Mouse (Mus musculus): ENCODE results near the gene Tcap. TPM values are rescaled to one million over a fixed set of nuclear protein-coding genes. Genes with fewer than 3 reads are reported as not detected.

Gene Tcap
- polyA plus RNA-seq, 1 experiment, result not detected

DNA sequence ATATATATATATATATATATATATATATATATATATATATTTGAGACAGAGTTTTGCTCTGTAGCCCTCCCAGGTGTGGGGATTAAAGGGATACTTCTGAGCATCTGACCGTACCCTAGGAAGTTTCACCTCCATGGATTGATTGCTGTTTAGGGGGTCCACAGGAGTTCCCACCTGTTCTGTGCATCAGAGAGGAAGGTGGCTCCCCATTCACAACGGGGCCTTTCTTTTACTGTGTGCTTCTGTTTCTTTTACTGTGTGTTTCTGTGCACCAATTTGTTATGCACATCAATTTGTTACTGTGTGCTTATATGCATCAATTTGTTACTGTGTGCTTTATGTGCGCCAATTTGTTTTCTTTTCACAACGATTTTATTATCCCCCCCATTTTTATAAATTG lies 42.4 kb upstream of the Tcap start:
- TF ChIP-seq GATA1 (IDR thresholded peaks at IDR 0.05; ENCODE audit: low read length) (no peak), TAL1 (IDR thresholded peaks at IDR 0.05; ENCODE audit: low read length) (no peak)

GRCm38 (mm10) chr11:98342000-98342945 lies 41.3 kb upstream of the Tcap start:
- no peaks in the 10 kb centered on the region for H3K36me3 ChIP-seq (ENCODE audit: control insufficient read depth)

More for the DNA sequence above, 42.4 kb upstream of the Tcap start:
- Histone ChIP-seq H3K4me1 (ENCODE audit: control insufficient read depth) (peaks cover 7% of the 10 kb centered on the region), H3K27me3 (ENCODE audit: control insufficient read depth) (peaks cover 88% of the 10 kb centered on the region), H3K9me3 (ENCODE audit: control insufficient read depth, low read length) (no peaks in the 10 kb centered on the region), H3K4me3 (replicated peaks) (no peak overlapping the region), H3K36me3 (ENCODE audit: control insufficient read depth) (no peaks in the 10 kb centered on the region)

DNA sequence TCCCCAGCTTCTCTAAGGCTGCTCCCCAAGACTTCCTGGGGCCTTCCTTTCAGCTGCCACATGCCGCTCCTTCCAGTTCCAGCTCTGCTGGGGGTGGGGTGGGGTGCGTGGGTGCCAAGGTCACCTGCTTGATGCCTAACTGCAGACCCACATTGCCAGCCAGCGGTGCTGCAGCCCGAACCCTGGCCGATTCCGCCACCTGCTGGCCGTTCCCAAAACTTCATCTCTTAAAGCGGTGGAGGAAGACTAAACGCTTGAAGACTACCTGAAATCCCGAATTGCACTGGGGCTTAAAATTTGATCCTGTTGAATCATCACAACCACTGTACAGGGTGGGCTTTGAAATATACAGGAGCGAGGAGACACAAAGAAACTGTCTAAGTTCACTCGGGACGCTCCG lies 38.4 kb upstream of the Tcap start:
- H3K4me3 ChIP-seq (replicated peaks), result no peak overlapping the region
- H3K4me1 ChIP-seq (ENCODE audit: control insufficient read depth), result peaks cover 7% of the 10 kb centered on the region
- no peaks in the 10 kb centered on the region; the same call in 1 of the 2 replicates for H3K9me3 ChIP-seq (ENCODE audit: control insufficient read depth, low read length)
- peaks cover 88% of the 10 kb centered on the region for H3K27me3 ChIP-seq (ENCODE audit: control insufficient read depth)
- TF ChIP-seq GATA1 (IDR thresholded peaks at IDR 0.05; ENCODE audit: low read length) (no peak), TAL1 (IDR thresholded peaks at IDR 0.05; ENCODE audit: low read length) (no peak)
- no peaks in the 10 kb centered on the region for H3K36me3 ChIP-seq (ENCODE audit: control insufficient read depth)

More at GRCm38 (mm10) chr11:98342000-98342945, 41.3 kb upstream of the Tcap start:
- no peak for TF ChIP-seq GATA1 (IDR thresholded peaks at IDR 0.05; ENCODE audit: low read length)
- Histone ChIP-seq H3K4me3 (replicated peaks) (no peak overlapping the region), H3K27me3 (ENCODE audit: control insufficient read depth) (peaks cover 88% of the 10 kb centered on the region), H3K4me1 (ENCODE audit: control insufficient read depth) (peaks cover 7% of the 10 kb centered on the region), H3K9me3 (ENCODE audit: control insufficient read depth, low read length) (no peaks in the 10 kb centered on the region)

GRCm38 (mm10) chr11:98346168-98346567 lies 37.4 kb upstream of the Tcap start:
- Histone ChIP-seq H3K36me3 (ENCODE audit: control insufficient read depth) (no peaks in the 10 kb centered on the region), H3K4me3 (replicated peaks) (no peak overlapping the region), H3K27me3 (ENCODE audit: control insufficient read depth) (peaks cover 90% of the 10 kb centered on the region), H3K9me3 (ENCODE audit: control insufficient read depth, low read length) (no peaks in the 10 kb centered on the region; the same call in 1 of the 2 replicates), H3K4me1 (ENCODE audit: control insufficient read depth) (peaks cover 7% of the 10 kb centered on the region)
- TF ChIP-seq TAL1 (IDR thresholded peaks at IDR 0.05; ENCODE audit: low read length) (no peak), GATA1 (IDR thresholded peaks at IDR 0.05; ENCODE audit: low read length) (no peak)

- H3K4me3 ChIP-seq (replicated peaks), result no peak overlapping the region
- no peaks in the 10 kb centered on the region; the same call in 1 of the 2 replicates for H3K9me3 ChIP-seq (ENCODE audit: control insufficient read depth, low read length)
- TF ChIP-seq TAL1 (IDR thresholded peaks at IDR 0.05; ENCODE audit: low read length), result no peak
- no peak for TF ChIP-seq GATA1 (IDR thresholded peaks at IDR 0.05; ENCODE audit: low read length)
- H3K4me1 ChIP-seq (ENCODE audit: control insufficient read depth), result peaks cover 4% of the 10 kb centered on the region
- no peaks in the 10 kb centered on the region for H3K36me3 ChIP-seq (ENCODE audit: control insufficient read depth)
- peaks cover 90% of the 10 kb centered on the region for H3K27me3 ChIP-seq (ENCODE audit: control insufficient read depth)
These were observed 36.1 kb upstream of the Tcap start for GRCm38 (mm10) chr11:98347385-98348082.

DNA sequence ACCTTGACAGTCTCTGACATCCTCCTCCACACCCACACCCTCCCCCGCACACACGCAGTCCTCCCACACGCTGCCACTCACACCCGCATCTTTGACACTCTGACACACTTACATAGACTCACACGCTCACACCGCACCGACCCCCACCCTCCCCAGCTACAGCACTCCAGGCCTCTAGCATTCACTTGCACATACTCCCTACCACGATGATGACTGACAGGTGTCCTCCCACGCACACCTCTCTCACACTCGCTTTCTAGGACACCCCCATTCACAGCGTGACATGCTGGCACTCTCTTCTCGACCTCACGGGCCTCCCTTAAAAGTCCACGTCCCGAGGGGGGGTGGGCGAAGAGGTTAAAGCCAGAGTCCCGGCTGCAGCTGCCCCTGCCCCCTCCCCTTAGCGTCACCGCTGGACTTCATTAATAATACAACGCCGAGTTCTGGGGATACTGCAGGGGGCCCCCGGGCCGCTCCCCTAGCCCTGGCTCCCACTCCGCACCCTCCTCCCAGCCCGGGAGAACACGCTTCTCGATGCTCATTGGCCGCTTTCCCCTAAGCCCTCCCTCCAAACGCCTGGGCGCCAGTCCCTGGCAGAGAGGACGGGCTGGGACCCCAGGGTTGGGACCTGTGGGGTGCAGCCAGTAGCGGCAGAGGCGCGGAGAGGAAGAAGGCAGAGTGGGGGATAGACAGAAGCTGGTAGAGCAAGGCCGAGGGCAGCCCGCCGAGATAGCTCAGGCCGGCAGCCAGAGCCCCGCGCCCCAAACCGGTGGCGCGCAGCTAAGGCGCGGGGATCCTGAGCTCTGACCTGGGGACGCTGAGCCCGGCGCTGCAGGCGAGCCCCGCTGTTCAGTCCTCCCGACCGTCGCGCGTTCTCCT lies 35.3 kb upstream of the Tcap start, which contains the start of gene Ppp1r1b:
Gene Ppp1r1b (plus strand): TSS at position 322 of the 879 bp plus-strand sequence.
- Histone ChIP-seq H3K27me3 (ENCODE audit: control insufficient read depth) (peaks cover 93% of the 10 kb centered on the region), H3K9me3 (ENCODE audit: control insufficient read depth, low read length) (no peaks in the 10 kb centered on the region; the same call in 1 of the 2 replicates), H3K4me1 (ENCODE audit: control insufficient read depth) (no peaks in the 10 kb centered on the region), H3K4me3 (replicated peaks) (no peak within 1 kb of the TSS), H3K36me3 (ENCODE audit: control insufficient read depth) (no peaks in the 10 kb centered on the region)
- TF ChIP-seq TAL1 (IDR thresholded peaks at IDR 0.05; ENCODE audit: low read length) (no peak), GATA1 (IDR thresholded peaks at IDR 0.05; ENCODE audit: low read length) (no peak)

DNA sequence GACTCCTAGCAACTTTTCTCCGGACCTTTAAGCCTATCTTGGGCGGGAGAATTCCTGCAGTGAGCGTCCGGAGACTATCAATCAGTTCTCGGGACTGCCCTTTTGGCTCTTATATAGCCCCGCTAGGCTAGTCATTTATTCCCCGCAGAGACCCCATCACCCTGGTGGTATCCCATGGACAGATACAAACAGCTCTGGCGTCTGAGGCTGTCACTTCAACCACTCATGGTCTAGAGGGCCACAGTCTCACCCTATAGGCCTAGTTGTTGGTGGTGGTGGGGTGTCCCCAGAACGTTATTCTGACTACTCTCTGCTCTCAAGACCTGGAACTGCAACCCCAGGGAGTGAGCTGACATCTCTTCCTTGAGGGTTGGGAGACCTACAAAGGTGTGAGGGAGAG lies 34.3 kb upstream of the Tcap start:
- Histone ChIP-seq H3K4me1 (ENCODE audit: control insufficient read depth) (no peaks in the 10 kb centered on the region), H3K27me3 (ENCODE audit: control insufficient read depth) (peaks cover 96% of the 10 kb centered on the region), H3K36me3 (ENCODE audit: control insufficient read depth) (no peaks in the 10 kb centered on the region), H3K4me3 (replicated peaks) (no peak overlapping the region), H3K9me3 (ENCODE audit: control insufficient read depth, low read length) (no peaks in the 10 kb centered on the region; the same call in 1 of the 2 replicates)
- TF ChIP-seq GATA1 (IDR thresholded peaks at IDR 0.05; ENCODE audit: low read length) (no peak), TAL1 (IDR thresholded peaks at IDR 0.05; ENCODE audit: low read length) (no peak)

- peaks cover 74% of the 10 kb centered on the region for H3K27me3 ChIP-seq (ENCODE audit: control insufficient read depth)
- H3K4me3 ChIP-seq (replicated peaks), result no peak overlapping the region
- no peaks in the 10 kb centered on the region for H3K36me3 ChIP-seq (ENCODE audit: control insufficient read depth)
- H3K9me3 ChIP-seq (ENCODE audit: control insufficient read depth, low read length), result no peaks in the 10 kb centered on the region; the same call in 1 of the 2 replicates
- TF ChIP-seq GATA1 (IDR thresholded peaks at IDR 0.05; ENCODE audit: low read length) (no peak), TAL1 (IDR thresholded peaks at IDR 0.05; ENCODE audit: low read length) (no peak)
- peaks cover 16% of the 10 kb centered on the region for H3K4me1 ChIP-seq (ENCODE audit: control insufficient read depth)
These were observed 31.2 kb upstream of the Tcap start for GRCm38 (mm10) chr11:98352272-98352990.
